Mouse (Mus musculus): ENCODE data around the gene Ccdc151.

DNA sequence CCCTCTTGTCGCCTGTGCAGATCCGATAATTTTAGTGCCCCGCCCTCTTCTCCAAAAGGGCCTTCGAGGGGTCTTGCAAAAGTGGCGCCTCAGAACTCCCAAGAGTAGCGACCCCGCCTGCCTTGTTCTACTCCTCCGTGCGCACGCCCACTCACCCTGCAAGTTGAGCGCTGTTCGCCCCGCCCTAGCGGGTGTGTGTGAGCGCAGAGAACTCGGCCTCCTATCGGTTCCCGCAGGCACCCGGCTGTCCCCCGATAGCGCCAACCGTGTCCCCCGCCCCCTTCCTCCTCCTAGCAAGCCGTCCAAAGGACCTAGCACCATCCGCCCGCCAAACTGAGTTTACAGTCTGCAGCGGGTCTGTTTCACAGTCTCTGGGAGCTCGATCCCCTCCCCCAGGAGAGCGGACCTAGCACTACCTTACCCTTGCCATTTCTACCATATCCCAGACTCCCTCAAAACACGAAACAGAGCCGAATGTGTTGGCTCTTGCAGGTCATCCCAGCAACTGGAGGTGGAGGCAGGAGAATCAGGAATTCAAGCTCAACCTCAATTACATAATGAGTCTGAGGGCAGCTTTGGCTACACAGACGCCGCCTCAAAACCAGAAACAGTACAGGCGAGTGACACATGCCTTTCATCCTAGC lies 39.9 kb downstream of the Ccdc151 start:
- TF ChIP-seq POLR2A (IDR thresholded peaks at IDR 0.05; ENCODE audit: insufficient read length, low read depth) (no peak), POLR2AphosphoS2 (IDR thresholded peaks at IDR 0.05; ENCODE audit: insufficient read length, low read depth) (no peak), TCF3 (IDR thresholded peaks at IDR 0.05; ENCODE audit: insufficient read length, low read depth) (no peak), TCF12 (IDR thresholded peaks at IDR 0.05; ENCODE audit: insufficient read depth, poor library complexity, severe bottlenecking) (no peak), MAX (IDR thresholded peaks at IDR 0.05; ENCODE audit: low read depth) (no peak), E2F4 (IDR thresholded peaks at IDR 0.05; ENCODE audit: insufficient read depth) (no peak)

Data from myocyte (in vitro differentiated cells).